Mouse (Mus musculus): ENCODE data around the gene Dnah10.

DNA sequence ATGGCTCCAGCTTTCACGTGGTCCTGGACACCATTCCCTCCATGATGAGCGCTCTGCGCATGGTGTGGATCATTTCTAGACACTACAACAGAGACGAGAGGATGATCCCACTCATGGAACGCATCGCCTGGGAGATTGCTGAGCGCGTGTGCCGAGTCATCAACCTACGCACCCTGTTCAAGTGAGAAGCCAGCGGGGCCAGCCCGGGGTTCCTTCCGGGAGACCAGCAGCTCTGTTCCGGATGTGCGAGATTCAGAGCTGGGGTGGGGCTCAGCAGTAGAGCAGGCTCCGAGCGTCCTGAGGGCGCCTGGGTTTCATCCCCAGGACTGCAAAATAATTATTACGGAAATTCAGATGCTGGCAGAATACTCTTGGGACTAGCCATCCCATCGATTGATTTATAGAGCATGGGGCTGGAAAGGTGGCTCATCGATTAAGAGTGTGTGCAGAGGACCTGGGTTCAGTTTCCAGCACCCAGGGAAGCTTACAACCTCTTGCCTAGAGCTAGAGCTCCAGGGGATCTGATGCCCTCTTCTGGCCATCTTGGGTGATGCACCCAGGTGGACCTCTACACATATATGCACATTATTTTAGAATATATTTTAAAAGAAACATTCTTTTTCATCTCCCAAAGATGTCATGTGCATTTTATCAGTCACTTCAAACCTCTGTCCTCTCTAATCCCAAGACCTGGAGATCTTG is 17.2 kb downstream of the Dnah10 start:
- TF ChIP-seq POLR2A (IDR thresholded peaks at IDR 0.05; ENCODE audit: low read depth, low read length) (no peak), CTCF (IDR thresholded peaks at IDR 0.05; ENCODE audit: borderline replicate concordance, insufficient read depth, low read length) (no peak)
